Mouse (Mus musculus): ENCODE measurements around the gene Fhit. TPM values are rescaled to one million over a fixed set of nuclear protein-coding genes. Genes with fewer than 3 reads are reported as not detected.
"Not testable (repeated sequence)": the region's sequence is repeated elsewhere in the genome, so short reads cannot be mapped to it uniquely, and the experiment has no call there.

Fhit gene
- total RNA-seq, 2 experiments from 2014 or later: 6.1 to 7.7 TPM

DNA sequence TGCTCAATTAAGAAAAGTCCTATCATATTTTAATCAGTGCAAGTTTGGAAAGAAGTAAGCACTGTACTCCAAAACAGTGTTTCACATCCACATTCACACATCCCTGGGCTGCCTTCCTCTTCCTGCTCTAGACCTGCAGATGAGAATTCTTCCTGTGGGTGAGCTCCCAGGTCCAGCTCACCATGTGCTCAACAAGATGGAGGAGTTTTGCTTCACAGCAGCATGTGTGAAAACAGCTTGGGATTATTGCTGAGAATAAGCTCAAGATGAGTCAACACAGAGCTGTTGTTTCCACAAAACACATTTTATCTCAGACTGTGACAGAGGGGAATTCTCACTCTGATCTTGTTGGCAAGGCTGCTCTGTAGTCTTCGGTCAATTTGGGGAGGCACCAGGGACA lies 1265.3 kb downstream of the Fhit start:
- intact Hi-C loops (cut with DNase I): no loop called here
- DNase-seq (ENCODE audit: low spot score in 2 of 2): peak; percentile 16 to 24

DNA sequence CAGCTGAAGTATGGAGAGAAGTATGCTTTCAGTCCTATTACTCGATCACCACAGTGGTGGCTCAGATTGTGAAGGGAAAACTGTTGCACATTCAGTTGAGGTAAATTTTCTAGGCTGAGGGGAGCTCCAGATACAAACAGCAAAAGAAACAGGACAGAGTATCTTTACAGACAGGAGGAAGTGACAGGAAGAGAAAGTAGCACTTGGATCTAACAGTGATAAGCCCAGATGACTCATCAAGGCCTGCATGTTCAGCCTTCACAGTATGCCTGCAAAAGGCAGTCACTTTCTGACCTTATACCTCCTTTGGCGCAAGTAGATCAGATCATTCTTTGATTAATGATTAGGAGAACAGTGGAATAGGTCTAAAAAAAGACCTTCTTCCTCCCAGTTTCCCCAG lies 1309.8 kb downstream of the Fhit start:
- intact Hi-C loops (cut with DNase I): no loop called here

DNA sequence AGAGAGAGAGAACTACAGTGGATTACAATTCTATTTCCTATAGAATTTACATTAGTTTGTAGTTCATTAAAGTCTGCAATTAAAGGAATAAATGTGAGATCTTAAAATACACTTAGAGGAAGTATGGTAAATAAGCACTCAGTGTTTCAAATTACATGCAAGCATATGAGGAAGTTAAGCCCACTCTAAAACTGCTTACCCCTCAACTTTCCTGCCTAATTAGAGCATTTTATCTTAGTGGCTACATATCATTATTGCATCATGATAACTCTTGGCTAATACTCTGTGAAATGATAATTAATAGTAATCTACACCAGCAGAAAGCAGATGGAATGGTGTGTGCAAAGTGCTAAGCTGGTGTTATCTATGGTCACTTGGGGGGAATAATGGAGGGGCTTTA lies 1329.5 kb downstream of the Fhit start:
- intact Hi-C loops (cut with DNase I): no loop called here
- no peak for DNase-seq (ENCODE audit: low spot score in 2 of 2)

More for the DNA sequence above, 1309.8 kb downstream of the Fhit start:
- DNase-seq (ENCODE audit: low spot score in 2 of 2): no peak

DNA sequence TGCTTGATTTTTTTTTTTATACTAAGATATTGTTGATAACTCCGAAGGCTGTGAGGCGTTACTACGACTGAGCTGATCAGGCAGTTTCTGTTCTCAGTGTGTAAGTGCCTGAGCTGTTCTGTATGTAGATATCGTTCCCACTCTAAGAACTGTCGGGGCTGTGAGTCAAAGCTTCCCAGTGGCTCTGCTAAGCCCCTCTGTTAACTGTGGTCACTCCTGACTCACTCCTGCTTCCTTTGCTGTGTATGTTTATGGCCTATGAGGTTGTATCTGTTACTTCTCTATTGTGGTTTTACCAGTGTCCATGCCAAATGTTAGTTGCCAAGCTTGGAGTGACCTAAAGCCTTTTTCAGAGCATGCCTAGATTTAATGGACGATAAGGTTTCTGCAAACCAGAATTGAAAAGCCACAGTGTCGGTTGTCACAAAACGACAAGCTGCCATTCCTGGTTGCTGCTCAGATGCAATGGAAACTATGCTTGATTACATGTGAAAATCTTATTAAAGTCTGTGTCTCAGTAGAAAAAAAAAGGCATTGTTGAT lies 1333.1 kb downstream of the Fhit start:
- DNase-seq (ENCODE audit: low spot score in 2 of 2); intact Hi-C loops (cut with DNase I): not testable (repeated sequence)

DNA sequence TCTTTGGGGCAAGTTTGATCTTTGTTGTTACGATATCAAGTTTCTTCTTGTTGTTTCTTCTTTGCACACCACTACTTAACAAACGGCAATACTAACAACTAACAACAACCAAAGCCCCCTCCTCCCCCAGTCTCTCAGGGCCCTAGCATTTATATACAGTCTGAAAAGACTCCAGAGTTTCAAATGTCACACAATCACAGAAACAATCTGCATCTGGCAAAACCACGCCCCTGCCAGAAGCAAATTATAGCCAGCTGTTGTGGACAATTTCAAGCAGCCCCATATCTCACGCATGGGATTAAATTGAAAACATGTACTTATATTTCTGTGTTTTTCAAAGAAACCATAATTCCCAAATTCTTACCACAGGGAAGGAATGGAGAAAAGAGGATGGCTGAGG lies 1345.9 kb downstream of the Fhit start:
- intact Hi-C loops (cut with DNase I): no loop called here
- DNase-seq (ENCODE audit: low spot score in 2 of 2): no peak

DNA sequence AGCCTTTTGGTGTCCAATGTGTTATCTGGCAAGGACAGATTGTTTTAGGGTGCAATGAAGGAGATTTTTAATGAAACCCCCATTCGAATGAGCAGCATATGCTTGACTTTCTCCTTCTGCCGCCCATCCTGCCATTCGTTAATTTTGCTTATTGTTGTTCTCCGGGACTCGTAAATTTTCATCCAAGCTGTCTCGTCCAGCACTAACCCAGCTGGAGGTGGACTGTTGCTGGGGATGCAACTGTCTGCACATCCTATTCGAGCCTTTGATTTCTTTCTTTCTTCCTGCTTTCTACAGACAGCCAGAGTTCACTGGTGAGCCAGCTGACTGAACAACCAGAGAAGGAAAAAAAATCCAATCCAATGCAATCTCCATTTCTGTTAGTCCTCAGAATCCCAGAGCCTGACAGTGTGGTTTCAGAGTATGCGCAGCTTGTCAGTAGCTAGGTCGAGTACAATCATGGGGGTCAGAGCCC lies 1350.0 kb downstream of the Fhit start:
- intact Hi-C loops (cut with DNase I): no loop called here
- DNase-seq (ENCODE audit: low spot score in 2 of 2): no peak

DNA sequence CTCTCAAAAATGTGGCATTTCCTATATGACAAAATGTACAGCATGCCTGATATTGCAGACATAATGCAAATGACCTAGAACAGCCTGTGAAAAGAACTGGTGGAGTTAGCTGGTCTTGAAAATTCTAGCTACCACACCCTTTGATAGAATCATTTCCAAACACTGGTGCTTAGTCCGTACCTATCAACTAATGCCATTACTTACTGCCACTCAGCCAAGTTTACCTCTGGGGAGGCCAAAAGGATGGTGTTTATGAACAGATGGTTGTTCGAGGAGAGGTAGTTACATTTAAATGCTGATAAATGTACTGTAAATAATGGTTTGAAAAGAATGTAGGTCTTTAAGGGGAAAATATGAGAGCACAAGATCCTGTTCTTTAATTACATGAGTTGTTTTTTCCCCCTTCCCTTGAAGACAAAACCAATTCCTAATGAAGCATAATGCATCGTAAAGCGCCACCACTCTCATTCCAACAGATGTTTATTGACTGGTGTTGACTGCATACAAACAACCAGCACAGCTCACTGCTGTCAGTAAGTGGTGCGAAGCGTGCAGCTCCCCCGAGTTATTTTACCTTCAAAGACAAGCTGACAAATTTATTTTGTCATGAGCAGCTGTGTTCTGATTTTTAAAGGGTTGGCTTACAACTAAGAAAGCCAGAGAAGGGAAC lies 1350.5 kb downstream of the Fhit start:
- DNase-seq (ENCODE audit: low spot score in 2 of 2): peak in 1 of 2 experiments; percentile 20
- intact Hi-C loops (cut with DNase I): no loop called here

DNA sequence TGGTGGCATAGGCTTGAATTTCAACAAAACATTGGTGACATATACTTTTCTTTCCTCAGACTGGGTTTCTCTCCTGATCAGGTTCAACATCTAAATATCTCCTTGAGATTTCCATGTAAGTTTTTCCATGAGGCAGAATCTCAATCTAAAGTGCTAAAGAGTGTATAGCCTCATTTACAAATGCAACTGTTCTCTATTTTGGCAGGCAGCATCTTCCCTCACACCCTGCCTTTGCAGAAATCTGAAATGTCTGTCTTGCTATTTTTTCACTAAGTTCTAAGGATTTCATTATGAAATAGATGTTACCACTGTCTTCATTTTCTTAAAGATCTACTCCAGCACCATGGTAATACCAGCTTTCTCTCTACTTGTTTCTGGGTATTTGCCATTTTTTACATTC lies 1368.4 kb downstream of the Fhit start:
- intact Hi-C loops (cut with DNase I): no loop called here
- DNase-seq (ENCODE audit: low spot score in 2 of 2): peak in 1 of 2 experiments; percentile 14

DNA sequence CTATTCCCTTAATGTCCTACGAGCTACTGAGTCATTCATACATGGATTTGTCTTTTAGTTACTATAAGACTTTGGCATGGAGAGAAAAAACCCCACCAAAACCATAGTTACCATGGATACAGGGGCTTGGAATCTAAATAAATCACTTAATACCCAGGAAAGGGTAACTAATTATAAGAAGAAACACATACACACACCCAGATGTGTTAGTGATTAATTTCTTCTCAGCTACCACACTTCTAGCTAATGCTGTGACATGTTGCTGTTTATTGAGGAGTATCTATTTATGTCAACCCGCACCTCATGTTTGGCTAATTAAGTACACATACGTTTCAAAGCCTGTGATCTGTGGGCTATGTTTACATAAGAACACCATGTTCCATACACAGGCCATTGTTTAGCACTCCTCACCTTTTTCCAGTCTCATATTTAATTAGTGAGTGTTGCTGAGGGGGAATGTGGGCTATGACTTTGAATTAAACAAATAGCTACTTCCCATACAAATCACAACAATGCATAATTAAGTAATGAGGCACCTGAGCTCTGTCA lies 1373.4 kb downstream of the Fhit start:
- no peak for DNase-seq (ENCODE audit: low spot score in 2 of 2)
- intact Hi-C loops (cut with DNase I): no loop called here

DNA sequence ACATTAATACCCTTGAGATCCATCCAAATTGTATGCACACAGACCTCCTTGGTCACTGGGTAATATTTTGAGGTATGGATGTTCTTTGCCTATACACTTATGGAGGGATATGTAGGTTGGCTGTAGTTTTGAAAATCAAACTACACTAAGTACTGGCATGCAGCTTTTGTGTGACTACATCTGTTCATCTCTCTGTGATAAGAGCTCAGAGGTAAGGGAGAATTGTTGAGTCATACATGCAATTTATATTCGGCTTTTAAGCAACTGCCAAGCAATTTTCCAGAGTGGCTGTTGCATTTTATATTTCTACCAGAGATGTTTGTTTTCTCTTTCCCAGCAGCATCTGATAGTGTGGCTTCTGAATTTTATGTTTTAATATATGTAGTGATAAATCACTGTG lies 1374.4 kb downstream of the Fhit start:
- peak in 1 of 2 experiments; percentile 17 for DNase-seq (ENCODE audit: low spot score in 2 of 2)
- intact Hi-C loops (cut with DNase I): no loop called here

DNA sequence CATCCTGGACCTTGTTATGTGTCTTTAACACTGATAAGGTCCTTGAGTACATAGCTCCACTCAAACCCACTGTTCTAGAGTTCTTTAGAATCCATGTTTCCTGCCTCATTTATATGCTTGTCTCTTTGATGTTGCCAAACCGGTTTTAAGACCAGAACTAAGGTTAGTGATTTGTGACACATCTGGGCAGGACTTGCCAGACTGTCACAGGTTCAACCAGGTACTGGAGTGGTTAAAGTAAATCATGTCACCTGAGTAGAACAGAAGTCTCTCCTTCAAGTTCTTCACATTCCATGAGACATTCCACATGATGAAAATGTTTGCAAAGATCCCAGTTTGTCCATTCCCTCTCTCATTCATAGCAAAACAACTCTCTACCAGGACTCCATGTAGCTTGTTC lies 1376.0 kb downstream of the Fhit start:
- no peak for DNase-seq (ENCODE audit: low spot score in 2 of 2)
- intact Hi-C loops (cut with DNase I): no loop called here

DNA sequence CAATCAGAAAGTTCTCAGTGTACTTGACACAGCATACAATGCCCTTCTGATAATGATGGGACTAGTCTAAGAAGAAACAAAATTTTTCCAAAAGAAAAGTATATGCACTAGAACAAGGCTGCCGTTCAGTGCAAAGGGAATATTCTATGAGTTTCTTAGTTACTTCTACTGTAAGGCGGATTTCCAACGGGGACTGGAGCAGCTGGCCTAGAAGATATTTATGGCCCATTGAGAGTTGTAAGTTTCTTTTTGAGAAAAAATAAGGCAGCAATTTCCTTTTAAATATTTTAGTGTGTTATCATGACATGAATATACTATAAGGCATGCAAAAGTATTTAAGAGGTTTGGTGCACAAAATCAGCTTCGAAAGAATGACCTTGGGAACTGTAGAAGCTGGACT lies 1410.5 kb downstream of the Fhit start:
- intact Hi-C loops (cut with DNase I): no loop called here
- peak in 1 of 2 experiments; percentile 20 for DNase-seq (ENCODE audit: low spot score in 2 of 2)

DNA sequence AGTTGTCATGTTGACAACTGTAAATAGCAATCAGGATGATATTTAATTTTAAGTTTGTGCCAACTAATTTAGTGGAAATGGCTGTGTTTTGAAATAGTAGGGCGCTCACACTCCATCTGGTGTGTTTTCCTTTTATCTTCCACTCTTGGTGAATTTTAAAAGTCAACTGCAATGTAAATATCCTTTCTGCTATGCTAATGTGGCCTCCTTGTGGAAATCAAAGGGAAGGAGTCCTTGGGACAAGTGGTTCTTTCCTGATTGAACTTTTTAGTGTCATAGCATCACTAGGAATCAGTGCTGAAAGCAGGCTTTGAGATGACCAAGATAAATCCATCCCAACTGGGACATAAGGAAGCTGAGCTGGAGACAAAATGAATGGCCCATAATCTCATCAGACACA lies 1413.1 kb downstream of the Fhit start:
- DNase-seq (ENCODE audit: low spot score in 2 of 2): peak in 1 of 2 experiments; percentile 22
- intact Hi-C loops (cut with DNase I): no loop called here

DNA sequence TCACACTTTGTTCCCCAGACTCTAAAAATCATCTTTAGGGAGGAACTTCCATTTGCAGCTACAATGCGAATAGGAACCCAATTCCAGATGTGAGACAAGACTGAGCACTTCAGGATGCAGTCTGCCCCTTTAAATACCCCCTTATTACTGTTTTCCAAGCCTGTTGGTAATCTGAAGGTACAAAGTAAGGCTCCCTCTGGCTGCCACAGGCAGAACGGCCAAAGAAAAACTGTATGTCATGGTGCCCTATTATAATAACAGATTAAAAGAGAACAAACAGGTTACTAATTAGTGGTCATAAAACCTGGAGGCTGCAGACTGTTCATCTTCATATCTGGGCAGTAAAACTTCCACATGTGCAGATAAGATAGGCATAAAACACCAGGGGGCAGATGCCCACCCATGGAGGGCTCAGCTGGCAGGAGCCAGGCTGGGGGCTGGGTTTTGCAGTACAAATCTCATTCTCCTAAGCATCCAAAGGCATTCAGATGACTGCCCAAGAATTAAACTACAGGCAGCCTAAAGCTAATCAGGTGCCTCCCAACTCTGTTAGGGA lies 1439.8 kb downstream of the Fhit start:
- intact Hi-C loops (cut with DNase I): no loop called here
- DNase-seq (ENCODE audit: low spot score in 2 of 2): peak in 1 of 2 experiments; percentile 0

DNA sequence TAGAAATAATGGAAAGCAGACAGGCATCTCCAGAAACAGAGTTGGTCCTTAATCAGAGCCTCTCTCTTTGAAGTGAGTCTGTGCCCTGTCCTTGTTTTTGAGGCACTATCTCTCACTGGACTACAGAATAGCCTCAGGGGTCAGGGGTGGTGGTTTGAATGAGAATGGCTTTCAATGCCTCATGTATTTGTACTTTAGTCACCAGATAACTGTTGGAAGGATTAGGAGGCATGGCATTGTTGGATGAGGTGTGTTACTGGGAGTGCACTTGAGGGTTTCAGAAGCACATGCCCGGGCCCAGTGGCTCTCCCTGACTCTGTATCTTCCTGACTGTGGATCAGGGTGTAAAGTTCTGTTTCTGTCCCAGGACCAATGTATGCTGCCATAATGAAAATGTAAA lies 1463.2 kb downstream of the Fhit start:
- no peak for DNase-seq (ENCODE audit: low spot score in 2 of 2)
- intact Hi-C loops (cut with DNase I): no loop called here

DNA sequence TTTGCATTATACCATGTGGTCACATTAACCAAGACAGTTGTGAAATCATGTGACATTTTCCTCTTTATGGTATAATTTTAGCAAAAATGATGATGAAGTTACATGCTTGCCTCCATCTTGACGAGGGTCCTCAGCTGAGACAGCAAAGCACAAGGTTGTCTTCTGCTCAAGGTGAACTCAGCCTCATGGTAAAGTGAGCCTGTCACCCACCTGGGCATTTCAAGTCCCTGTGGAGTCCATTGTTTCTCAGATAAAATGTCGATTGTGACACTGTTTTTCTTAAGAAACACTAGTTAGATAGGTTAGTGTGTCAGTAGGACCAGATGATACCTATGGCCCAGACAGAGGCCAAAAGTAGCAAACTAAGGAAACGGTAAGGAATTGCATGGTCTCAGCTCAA lies 1464.7 kb downstream of the Fhit start:
- DNase-seq (ENCODE audit: low spot score in 2 of 2): no peak
- intact Hi-C loops (cut with DNase I): no loop called here

DNA sequence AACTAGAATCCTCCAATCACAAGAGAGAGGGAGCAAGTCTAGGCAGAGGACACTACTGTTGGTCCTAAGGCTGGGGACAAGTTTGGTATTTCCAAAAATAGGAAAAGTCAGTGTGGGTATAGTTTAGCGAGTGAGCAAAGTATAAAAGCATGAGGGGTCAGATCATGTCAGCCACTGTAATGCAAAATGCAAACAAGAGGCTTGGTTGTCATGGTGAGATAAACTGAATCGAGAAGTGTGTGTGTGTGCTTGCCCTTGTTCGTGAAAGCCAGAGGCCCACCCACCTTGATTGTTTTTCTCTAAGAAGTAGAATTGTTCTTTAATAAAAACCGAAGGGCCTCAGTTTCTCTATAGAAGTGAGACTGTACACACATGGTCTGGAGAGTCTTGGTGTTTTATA lies 1465.8 kb downstream of the Fhit start:
- no peak for DNase-seq (ENCODE audit: low spot score in 2 of 2)
- intact Hi-C loops (cut with DNase I): no loop called here

DNA sequence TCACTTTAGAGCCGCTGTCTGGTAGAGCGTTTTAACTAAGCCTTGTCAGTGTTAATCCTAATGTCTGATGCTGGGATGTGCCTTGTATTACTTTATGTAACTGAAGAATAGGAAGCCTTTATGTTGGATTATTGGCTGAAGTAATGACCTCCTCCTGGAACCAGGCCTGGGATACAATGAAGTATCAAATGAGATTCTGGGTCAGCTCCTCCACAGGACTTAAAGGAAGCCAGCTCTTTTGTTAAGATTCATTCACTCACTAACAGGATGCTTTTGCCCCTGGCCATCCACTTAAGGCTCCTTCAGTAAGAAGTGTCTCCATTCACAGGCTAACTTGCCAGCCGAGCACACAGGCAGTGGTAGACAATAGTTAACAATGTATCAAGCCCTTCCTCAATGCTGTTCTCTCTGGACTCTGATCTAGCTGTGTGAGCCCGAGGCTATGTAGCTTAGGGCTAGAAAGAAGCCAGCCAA lies 1466.6 kb downstream of the Fhit start:
- no peak for DNase-seq (ENCODE audit: low spot score in 2 of 2)
- intact Hi-C loops (cut with DNase I): no loop called here

DNA sequence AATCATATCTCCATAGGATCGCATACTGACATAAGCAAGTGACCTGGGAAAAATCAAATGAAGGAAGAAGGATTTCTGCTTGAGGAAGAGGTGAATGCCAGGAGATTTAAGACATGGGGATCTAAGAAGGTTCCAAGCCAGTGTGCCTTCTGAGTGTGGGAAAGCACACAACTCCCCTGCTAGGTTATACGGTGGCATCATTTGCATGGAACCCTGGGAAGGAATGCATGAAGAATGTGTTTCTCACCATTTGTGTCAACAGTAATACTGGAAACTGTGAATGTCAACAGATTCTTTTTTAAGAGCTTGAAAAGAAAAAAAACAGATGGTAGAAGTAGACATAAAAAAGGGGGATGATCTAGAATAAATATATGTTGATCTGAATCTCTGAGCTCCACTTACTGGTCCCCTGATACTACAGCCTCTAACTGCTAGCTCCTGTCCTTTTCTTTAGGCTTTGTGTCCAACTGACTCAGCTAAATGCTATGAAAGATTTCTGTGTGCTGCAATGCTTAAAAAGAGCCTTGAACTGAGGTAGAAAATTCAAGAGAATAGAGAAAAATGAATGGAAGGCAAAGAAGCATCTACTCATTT lies 1473.1 kb downstream of the Fhit start:
- intact Hi-C loops (cut with DNase I): no loop called here
- no peak for DNase-seq (ENCODE audit: low spot score in 2 of 2)

DNA sequence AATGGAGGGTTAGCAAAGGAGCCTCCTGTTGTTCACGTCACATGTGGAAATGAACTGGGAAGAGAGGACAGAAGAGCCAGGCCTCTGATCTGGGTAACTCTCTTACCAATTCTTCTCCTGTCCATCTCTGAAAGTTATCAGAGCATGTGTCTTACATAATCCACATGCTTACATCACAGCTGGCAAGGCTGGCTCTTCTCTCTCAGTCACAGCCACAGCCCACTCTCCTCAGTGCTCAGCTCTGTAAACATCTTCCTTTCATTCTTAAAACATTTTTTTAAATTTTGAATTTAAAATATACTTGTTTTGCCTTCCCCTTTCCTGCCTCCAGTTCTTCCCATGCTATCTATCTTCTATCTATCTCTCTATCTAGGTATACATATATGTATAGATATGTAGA lies 1477.5 kb downstream of the Fhit start:
- no peak for DNase-seq (ENCODE audit: low spot score in 2 of 2)

More for the DNA sequence above, 1477.5 kb downstream of the Fhit start:
- intact Hi-C loops (cut with DNase I): no loop called here

All from left cerebral cortex, postnatal 14 days (tissue).